Mouse (Mus musculus) bone marrow, adult 2 months (tissue): Measurements from ENCODE around the gene Zfp866.

ENCODE experiments used
- CTCF ChIP-seq: fragments of 200-500 bp; IDR thresholded peaks from 2 replicates; pipeline ENCODE4 v1.5.1; 2011; ENCODE audit warnings: low read length, control low read depth; ENCODE audit not compliant: control insufficient read depth, insufficient read depth
- POLR2A ChIP-seq: fragments of 200-500 bp; IDR thresholded peaks from 2 replicates; pipeline ENCODE4 v1.6.1; 2011; ENCODE audit warnings: low read depth, mild to moderate bottlenecking, control low read depth, low read length, borderline replicate concordance; ENCODE audit not compliant: control insufficient read depth

GRCm38 (mm10) chr8:69799261-69799660, 8.3 kb upstream of the Zfp866 start:
- no peak; the same call in 1 of the 2 replicates for TF ChIP-seq CTCF
- TF ChIP-seq POLR2A = no peak
